Mouse (Mus musculus): Measurements from ENCODE around the gene Fam71e2. TPM values are rescaled to one million over a fixed set of nuclear protein-coding genes. Genes with fewer than 3 reads are reported as not detected.
"Not testable (repeated sequence)": the region's sequence is repeated elsewhere in the genome, so short reads cannot be mapped to it uniquely, and the experiment has no call there.

The Fam71e2 gene
- polyA plus RNA-seq, 1 experiment from 2014 or later: not detected

- ATAC-seq (ENCODE audit: low FRiP score, low TSS enrichment): peak; percentile 43; the same call in 1 of the 2 replicates
- whole genome bisulfite sequencing: 70% methylated on average over 7 of the region's 7 CpGs
Observed at GRCm38 (mm10) chr7:4806716-4807115, 35.6 kb upstream of the Fam71e2 start.

GRCm38 (mm10) chr7:4802247-4802646 is 31.1 kb upstream of the Fam71e2 start:
- TF ChIP-seq CTCF (IDR thresholded peaks at IDR 0.05; ENCODE audit: low read depth): 0 out of 2 replicates have a peak, but pooled peaks have one; percentile 4
- no peak for TF ChIP-seq EP300 (optimal IDR thresholded peaks at IDR 0.05)
- Histone ChIP-seq H3K9ac (ENCODE audit: low read length) (no peak overlapping the region), H3K27me3 (ENCODE audit: control insufficient read depth, insufficient read depth, low read length) (no peaks in the 10 kb centered on the region), H3K4me3 (ENCODE audit: low read depth, low read length) (no peak overlapping the region), H3K27ac (replicated peaks) (no peak overlapping the region), H3K36me3 (ENCODE audit: control insufficient read depth, insufficient read depth, low read length) (peaks cover 6% of the 10 kb centered on the region), H3K4me2 (replicated peaks; ENCODE audit: low read depth) (no peak overlapping the region), H3K9me3 (ENCODE audit: control insufficient read depth, low read length) (no peaks in the 10 kb centered on the region), H3K4me1 (replicated peaks; ENCODE audit: control insufficient read depth, insufficient read depth) (no peaks in the 10 kb centered on the region)
- ATAC-seq (ENCODE audit: low FRiP score, low TSS enrichment) (no peak), DNase-seq (ENCODE audit: low spot score) (no peak)

More at GRCm38 (mm10) chr7:4806716-4807115, 35.6 kb upstream of the Fam71e2 start:
- no peaks in the 10 kb centered on the region for H3K9me3 ChIP-seq (ENCODE audit: control insufficient read depth, low read length)
- H3K27ac ChIP-seq (replicated peaks): no peak overlapping the region
- peak; percentile 37 for DNase-seq (ENCODE audit: low spot score)
- H3K4me3 ChIP-seq (ENCODE audit: low read depth, low read length): no peak overlapping the region
- H3K9ac ChIP-seq (ENCODE audit: low read length): no peak overlapping the region
- peak; percentile 83 for TF ChIP-seq CTCF (IDR thresholded peaks at IDR 0.05; ENCODE audit: low read depth)
- no peak for TF ChIP-seq EP300 (optimal IDR thresholded peaks at IDR 0.05)
- H3K36me3 ChIP-seq (ENCODE audit: control insufficient read depth, insufficient read depth, low read length): peaks cover 8% of the 10 kb centered on the region
- no peaks in the 10 kb centered on the region for H3K27me3 ChIP-seq (ENCODE audit: control insufficient read depth, insufficient read depth, low read length)
- H3K4me1 ChIP-seq (replicated peaks; ENCODE audit: control insufficient read depth, insufficient read depth): no peaks in the 10 kb centered on the region
- H3K4me2 ChIP-seq (replicated peaks; ENCODE audit: low read depth): no peak overlapping the region

DNA sequence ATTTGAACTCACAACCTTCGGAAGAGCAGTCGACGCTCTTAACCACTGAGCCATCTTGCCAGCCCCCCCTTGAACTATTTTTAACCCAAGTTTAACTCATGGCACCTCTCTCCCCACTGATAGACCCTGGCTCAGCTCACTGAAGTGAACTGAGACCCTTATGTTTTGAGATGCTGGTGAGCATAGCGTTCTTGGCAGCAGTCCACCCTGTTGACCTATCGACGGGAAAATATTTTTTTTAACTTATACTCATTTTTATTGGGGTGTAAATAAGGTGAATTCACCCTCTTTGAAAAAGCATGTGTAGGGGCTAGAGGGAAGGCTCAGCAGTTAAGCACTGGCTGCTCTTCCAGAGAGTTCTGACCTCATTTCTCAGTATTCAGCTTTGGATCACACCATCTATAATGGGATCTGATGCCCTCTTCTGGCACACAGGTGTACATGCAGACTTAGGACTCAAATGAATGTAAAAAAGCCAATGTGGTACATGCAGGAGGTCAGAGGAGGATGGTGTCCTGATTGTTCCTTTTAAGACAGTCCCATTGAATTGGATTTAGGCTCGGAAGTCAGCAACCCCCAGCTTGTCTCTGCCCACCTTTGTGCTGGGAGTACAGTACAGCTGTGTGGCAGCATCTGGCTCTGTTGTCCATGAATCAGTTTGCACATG is 24.8 kb upstream of the Fam71e2 start:
- H3K27me3 ChIP-seq (ENCODE audit: control insufficient read depth, insufficient read depth, low read length): no peaks in the 10 kb centered on the region
- no peaks in the 10 kb centered on the region for H3K9me3 ChIP-seq (ENCODE audit: control insufficient read depth, low read length)
- TF ChIP-seq CTCF (IDR thresholded peaks at IDR 0.05; ENCODE audit: low read depth) (peak; percentile 87), EP300 (optimal IDR thresholded peaks at IDR 0.05) (no peak)
- H3K4me2 ChIP-seq (replicated peaks; ENCODE audit: low read depth): no peak overlapping the region
- no peak overlapping the region for H3K4me3 ChIP-seq (ENCODE audit: low read depth, low read length)
- DNase-seq (ENCODE audit: low spot score): no peak
- no peak overlapping the region for H3K9ac ChIP-seq (ENCODE audit: low read length)
- no peak for ATAC-seq (ENCODE audit: low FRiP score, low TSS enrichment)
- H3K36me3 ChIP-seq (ENCODE audit: control insufficient read depth, insufficient read depth, low read length): peaks cover 11% of the 10 kb centered on the region; the same call in 1 of the 2 replicates
- H3K27ac ChIP-seq (replicated peaks): 0 out of 2 replicates have a peak overlapping the region, but pooled peaks have one; percentile 4
- H3K4me1 ChIP-seq (replicated peaks; ENCODE audit: control insufficient read depth, insufficient read depth): 0 out of 2 replicates have a peak, but pooled peaks cover 4% of the 10 kb centered on the region
- 70% methylated on average over 7 of the region's 7 CpGs for WGBS

DNA sequence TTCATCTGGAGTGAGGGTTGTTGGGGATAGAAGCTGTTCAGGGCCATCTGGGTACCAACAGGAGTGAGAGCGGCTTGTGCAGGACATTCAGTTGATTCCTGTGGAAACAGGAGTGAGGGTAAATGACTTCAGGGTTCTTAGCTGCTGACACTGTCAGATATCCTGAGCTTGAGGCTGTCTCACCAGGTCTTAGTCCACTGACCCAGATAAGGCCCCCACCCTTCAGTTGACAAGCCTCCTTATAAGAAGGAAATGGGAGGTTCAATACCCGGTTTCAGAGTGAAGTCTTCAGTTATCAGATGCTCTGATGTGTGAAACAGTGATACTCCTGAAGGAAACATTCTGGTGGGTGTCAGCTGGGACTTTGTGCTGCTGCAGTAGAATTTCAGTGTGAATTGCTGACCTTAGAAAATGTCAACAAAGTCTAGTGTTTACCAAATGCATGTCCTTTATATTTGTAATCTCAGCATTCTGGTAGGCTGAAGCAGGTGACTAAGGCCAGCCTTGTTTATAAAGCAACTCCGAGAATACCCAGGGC is 23.6 kb upstream of the Fam71e2 start:
- no peak overlapping the region for H3K4me2 ChIP-seq (replicated peaks; ENCODE audit: low read depth)

DNA sequence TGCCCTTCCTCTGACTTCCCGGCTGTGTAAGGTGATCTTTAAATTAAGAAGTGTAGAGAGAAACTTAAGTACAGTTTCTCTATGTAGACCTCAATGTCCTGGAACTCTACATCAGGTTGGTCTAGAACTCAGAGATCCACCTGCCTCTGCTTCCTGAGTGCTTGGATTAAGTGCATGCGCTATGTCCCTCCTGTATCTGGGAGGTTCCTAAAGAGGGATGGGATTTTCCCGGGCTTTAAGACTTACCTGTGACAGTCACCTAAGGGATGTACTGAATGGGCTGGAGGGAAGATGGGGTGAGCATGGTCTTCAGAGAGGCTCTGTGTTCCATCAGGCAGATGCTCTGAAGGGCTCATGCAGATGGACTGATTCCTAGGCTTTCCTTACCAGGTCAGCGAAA is 22.6 kb upstream of the Fam71e2 start:
- no peak for DNase-seq (ENCODE audit: low spot score)
- no peak for ATAC-seq (ENCODE audit: low FRiP score, low TSS enrichment)
- no peak for TF ChIP-seq CTCF (IDR thresholded peaks at IDR 0.05; ENCODE audit: low read depth)
- no peak for TF ChIP-seq EP300 (optimal IDR thresholded peaks at IDR 0.05)
- Histone ChIP-seq H3K27me3 (ENCODE audit: control insufficient read depth, insufficient read depth, low read length) (no peaks in the 10 kb centered on the region), H3K9me3 (ENCODE audit: control insufficient read depth, low read length) (no peaks in the 10 kb centered on the region), H3K4me3 (ENCODE audit: low read depth, low read length) (peak overlapping the region; percentile 86), H3K36me3 (ENCODE audit: control insufficient read depth, insufficient read depth, low read length) (peaks cover 11% of the 10 kb centered on the region; the same call in 1 of the 2 replicates), H3K4me2 (replicated peaks; ENCODE audit: low read depth) (peak overlapping the region; percentile 66), H3K9ac (ENCODE audit: low read length) (peak overlapping the region; percentile 97), H3K27ac (replicated peaks) (peak overlapping the region; percentile 96; the same call in 1 of the 2 replicates), H3K4me1 (replicated peaks; ENCODE audit: control insufficient read depth, insufficient read depth) (peaks cover 4% of the 10 kb centered on the region; the same call in 1 of the 2 replicates)
- WGBS: 32% methylated on average over 4 of the region's 4 CpGs

More for the DNA sequence above, 23.6 kb upstream of the Fam71e2 start:
- Histone ChIP-seq H3K4me3 (ENCODE audit: low read depth, low read length) (no peak overlapping the region), H3K9ac (ENCODE audit: low read length) (no peak overlapping the region), H3K27me3 (ENCODE audit: control insufficient read depth, insufficient read depth, low read length) (no peaks in the 10 kb centered on the region), H3K36me3 (ENCODE audit: control insufficient read depth, insufficient read depth, low read length) (peaks cover 11% of the 10 kb centered on the region; the same call in 1 of the 2 replicates), H3K9me3 (ENCODE audit: control insufficient read depth, low read length) (no peaks in the 10 kb centered on the region), H3K4me1 (replicated peaks; ENCODE audit: control insufficient read depth, insufficient read depth) (0 out of 2 replicates have a peak, but pooled peaks cover 4% of the 10 kb centered on the region), H3K27ac (replicated peaks) (no peak overlapping the region)
- ATAC-seq (ENCODE audit: low FRiP score, low TSS enrichment): no peak
- WGBS: 57% methylated on average over 3 of the region's 3 CpGs
- no peak for DNase-seq (ENCODE audit: low spot score)
- TF ChIP-seq CTCF (IDR thresholded peaks at IDR 0.05; ENCODE audit: low read depth) (no peak), EP300 (optimal IDR thresholded peaks at IDR 0.05) (no peak)

DNA sequence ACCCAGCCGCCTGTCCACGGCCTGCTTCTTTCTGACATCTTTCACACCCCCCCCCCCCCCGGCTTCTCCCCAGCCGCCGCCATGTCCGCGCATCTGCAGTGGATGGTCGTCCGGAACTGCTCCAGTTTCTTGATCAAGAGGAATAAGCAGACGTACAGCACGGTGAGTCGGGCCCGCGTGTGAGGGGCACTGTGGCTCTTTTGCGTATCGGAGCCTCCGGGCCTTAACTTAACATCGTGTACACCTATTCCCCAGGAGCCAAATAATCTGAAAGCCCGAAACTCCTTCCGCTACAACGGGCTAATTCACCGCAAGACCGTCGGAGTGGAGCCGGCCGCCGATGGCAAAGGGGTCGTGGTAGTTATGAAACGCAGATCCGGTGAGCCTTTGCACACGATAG is 22.1 kb upstream of the Fam71e2 start:
- ATAC-seq (ENCODE audit: low FRiP score, low TSS enrichment); DNase-seq (ENCODE audit: low spot score); H3K9me3 ChIP-seq (ENCODE audit: control insufficient read depth, low read length); H3K4me1 ChIP-seq (replicated peaks; ENCODE audit: control insufficient read depth, insufficient read depth); H3K27me3 ChIP-seq (ENCODE audit: control insufficient read depth, insufficient read depth, low read length): not testable (repeated sequence)
- Histone ChIP-seq H3K36me3 (ENCODE audit: control insufficient read depth, insufficient read depth, low read length) (peaks cover 11% of the 10 kb centered on the region; the same call in 1 of the 2 replicates), H3K9ac (ENCODE audit: low read length) (peak overlapping the region; percentile 97), H3K4me3 (ENCODE audit: low read depth, low read length) (peak overlapping the region; percentile 86), H3K27ac (replicated peaks) (peak overlapping the region; percentile 96), H3K4me2 (replicated peaks; ENCODE audit: low read depth) (peak overlapping the region; percentile 66)
- WGBS: 1% methylated on average over 31 of the region's 31 CpGs
